Mouse (Mus musculus): ENCODE measurements around the gene Atad3a. TPM values are rescaled to one million over a fixed set of nuclear protein-coding genes. Genes with fewer than 3 reads are reported as not detected.

Gene Atad3a
- polyA plus RNA-seq, 1 experiment: 32.9 TPM

DNA sequence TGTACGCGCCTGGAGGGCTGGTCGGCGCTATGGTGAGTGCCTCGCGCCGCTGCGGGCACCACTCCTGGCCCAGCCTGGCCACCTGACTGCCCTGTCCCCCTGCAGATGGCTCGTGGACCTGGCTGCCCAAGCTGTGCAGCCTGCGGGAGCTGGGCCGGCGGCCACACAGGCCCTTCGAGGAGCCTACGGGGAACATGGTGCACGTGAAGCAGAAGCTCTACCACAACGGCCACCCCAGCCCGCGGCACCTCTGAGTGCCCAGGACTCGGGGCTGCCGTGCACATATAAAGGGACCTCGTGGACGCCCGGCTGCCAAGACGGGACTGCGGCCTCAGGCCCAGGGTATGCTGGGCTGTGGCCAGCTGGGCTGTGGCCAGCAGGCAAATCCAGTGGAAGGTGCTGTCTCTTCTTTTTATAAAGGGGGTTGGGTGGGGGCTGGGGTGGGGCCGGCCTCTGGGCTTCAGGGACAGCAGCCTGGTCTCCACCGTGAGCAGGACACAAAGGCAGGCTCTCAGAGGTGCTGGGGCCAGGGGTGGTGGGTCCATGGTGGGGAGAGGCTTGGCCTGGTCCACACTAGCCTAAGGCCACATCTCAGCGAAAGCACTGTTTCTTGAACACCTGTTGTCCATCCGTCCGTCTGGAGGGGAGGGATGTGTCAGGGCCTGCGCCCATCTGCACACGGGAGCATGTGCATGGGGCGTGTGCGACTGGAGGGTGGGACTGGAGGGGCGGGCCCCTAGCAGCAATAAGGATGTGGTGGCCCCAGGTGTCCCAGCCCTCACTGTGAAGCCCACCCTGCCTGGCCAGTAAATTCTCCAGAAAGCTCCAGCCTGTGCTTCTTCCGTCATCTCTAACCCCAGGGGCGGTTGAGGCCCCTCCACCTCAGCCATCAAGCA, 20.9 kb downstream of the Atad3a start:
- peaks cover 4% of the 10 kb centered on the region; the same call in 1 of the 2 replicates for H3K4me1 ChIP-seq (ENCODE audit: control insufficient read depth, insufficient read depth, low read length)
- no peak overlapping the region for H3K27ac ChIP-seq (ENCODE audit: control insufficient read depth, insufficient read depth, low read depth, low read length, poor library complexity)
- no peak for TF ChIP-seq CTCF (IDR thresholded peaks at IDR 0.05; ENCODE audit: control insufficient read depth, insufficient read depth, low read length)
- TF ChIP-seq POLR2A (IDR thresholded peaks at IDR 0.05; ENCODE audit: borderline replicate concordance, control insufficient read depth, low read depth, low read length): no peak
- H3K4me3 ChIP-seq (replicated peaks; ENCODE audit: control insufficient read depth, low read depth, low read length): no peak overlapping the region
- WGBS: 90% methylated on average over 37 of the region's 37 CpGs

DNA sequence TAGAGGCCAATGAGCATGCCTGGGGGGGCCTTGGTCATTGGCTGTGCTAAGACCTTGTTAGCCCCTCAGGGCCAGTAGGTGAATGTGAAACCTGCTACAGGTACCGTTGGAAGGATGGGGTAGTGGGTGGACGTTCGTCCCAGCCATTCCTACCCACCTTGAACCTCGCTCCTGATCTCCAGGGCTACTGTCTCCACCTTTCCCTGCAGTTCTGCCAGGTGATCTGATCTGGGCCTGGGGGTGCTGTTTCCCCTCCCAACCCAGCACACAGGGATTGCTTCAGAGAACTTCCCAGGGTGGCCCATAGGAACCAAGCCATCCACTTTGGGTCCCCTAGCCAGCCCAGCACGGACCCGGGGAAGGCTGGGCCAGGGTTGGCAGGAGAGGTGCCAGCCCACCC, 21.7 kb downstream of the Atad3a start:
- no peak overlapping the region for H3K4me3 ChIP-seq (replicated peaks; ENCODE audit: control insufficient read depth, low read depth, low read length)
- 87% methylated on average over 6 of the region's 6 CpGs for WGBS
- peaks cover 4% of the 10 kb centered on the region; the same call in 1 of the 2 replicates for H3K4me1 ChIP-seq (ENCODE audit: control insufficient read depth, insufficient read depth, low read length)
- TF ChIP-seq POLR2A (IDR thresholded peaks at IDR 0.05; ENCODE audit: borderline replicate concordance, control insufficient read depth, low read depth, low read length): no peak
- no peak for TF ChIP-seq CTCF (IDR thresholded peaks at IDR 0.05; ENCODE audit: control insufficient read depth, insufficient read depth, low read length)
- H3K27ac ChIP-seq (ENCODE audit: control insufficient read depth, insufficient read depth, low read depth, low read length, poor library complexity): no peak overlapping the region

- no peak overlapping the region for H3K4me3 ChIP-seq (replicated peaks; ENCODE audit: control insufficient read depth, low read depth, low read length)
- peaks cover 4% of the 10 kb centered on the region; the same call in 1 of the 2 replicates for H3K4me1 ChIP-seq (ENCODE audit: control insufficient read depth, insufficient read depth, low read length)
- 61% methylated on average over 8 of the region's 8 CpGs for WGBS
- no peak for TF ChIP-seq POLR2A (IDR thresholded peaks at IDR 0.05; ENCODE audit: borderline replicate concordance, control insufficient read depth, low read depth, low read length)
- no peak for TF ChIP-seq CTCF (IDR thresholded peaks at IDR 0.05; ENCODE audit: control insufficient read depth, insufficient read depth, low read length)
- H3K27ac ChIP-seq (ENCODE audit: control insufficient read depth, insufficient read depth, low read depth, low read length, poor library complexity): no peak overlapping the region
Measured at GRCm38 (mm10) chr4:155738262-155738661, 22.6 kb downstream of the Atad3a start.

GRCm38 (mm10) chr4:155736421-155736820, 24.5 kb downstream of the Atad3a start:
- H3K4me1 ChIP-seq (ENCODE audit: control insufficient read depth, insufficient read depth, low read length): peaks cover 4% of the 10 kb centered on the region; the same call in 1 of the 2 replicates
- no peak overlapping the region for H3K27ac ChIP-seq (ENCODE audit: control insufficient read depth, insufficient read depth, low read depth, low read length, poor library complexity)
- no peak for TF ChIP-seq CTCF (IDR thresholded peaks at IDR 0.05; ENCODE audit: control insufficient read depth, insufficient read depth, low read length)
- TF ChIP-seq POLR2A (IDR thresholded peaks at IDR 0.05; ENCODE audit: borderline replicate concordance, control insufficient read depth, low read depth, low read length): no peak
- 90% methylated on average over 5 of the region's 5 CpGs for WGBS
- H3K4me3 ChIP-seq (replicated peaks; ENCODE audit: control insufficient read depth, low read depth, low read length): no peak overlapping the region

DNA sequence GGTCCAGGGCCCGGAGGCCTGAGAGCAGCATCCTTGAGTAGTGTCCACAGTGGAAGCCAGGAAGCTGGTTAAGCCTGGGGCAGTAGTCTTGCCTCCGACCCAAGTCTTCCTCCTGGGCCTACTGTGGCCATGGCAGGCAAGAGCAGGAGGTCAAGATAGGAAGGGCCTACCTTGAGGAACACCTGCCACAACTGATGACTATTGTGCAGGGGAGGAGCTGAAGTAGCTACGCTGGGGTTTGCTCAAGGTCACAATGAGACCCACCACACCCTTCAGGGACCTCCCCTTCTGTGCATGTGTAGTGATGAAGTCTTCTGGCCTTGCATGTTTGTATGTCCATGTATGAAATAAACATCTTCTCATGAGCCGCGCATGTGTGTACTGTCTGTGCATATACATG, 25.1 kb downstream of the Atad3a start:
- H3K4me3 ChIP-seq (replicated peaks; ENCODE audit: control insufficient read depth, low read depth, low read length): peak overlapping the region; percentile 27
- 64% methylated on average over 5 of the region's 5 CpGs for WGBS
- TF ChIP-seq POLR2A (IDR thresholded peaks at IDR 0.05; ENCODE audit: borderline replicate concordance, control insufficient read depth, low read depth, low read length): no peak
- no peak for TF ChIP-seq CTCF (IDR thresholded peaks at IDR 0.05; ENCODE audit: control insufficient read depth, insufficient read depth, low read length)
- H3K27ac ChIP-seq (ENCODE audit: control insufficient read depth, insufficient read depth, low read depth, low read length, poor library complexity): no peak overlapping the region
- H3K4me1 ChIP-seq (ENCODE audit: control insufficient read depth, insufficient read depth, low read length): peaks cover 4% of the 10 kb centered on the region; the same call in 1 of the 2 replicates

DNA sequence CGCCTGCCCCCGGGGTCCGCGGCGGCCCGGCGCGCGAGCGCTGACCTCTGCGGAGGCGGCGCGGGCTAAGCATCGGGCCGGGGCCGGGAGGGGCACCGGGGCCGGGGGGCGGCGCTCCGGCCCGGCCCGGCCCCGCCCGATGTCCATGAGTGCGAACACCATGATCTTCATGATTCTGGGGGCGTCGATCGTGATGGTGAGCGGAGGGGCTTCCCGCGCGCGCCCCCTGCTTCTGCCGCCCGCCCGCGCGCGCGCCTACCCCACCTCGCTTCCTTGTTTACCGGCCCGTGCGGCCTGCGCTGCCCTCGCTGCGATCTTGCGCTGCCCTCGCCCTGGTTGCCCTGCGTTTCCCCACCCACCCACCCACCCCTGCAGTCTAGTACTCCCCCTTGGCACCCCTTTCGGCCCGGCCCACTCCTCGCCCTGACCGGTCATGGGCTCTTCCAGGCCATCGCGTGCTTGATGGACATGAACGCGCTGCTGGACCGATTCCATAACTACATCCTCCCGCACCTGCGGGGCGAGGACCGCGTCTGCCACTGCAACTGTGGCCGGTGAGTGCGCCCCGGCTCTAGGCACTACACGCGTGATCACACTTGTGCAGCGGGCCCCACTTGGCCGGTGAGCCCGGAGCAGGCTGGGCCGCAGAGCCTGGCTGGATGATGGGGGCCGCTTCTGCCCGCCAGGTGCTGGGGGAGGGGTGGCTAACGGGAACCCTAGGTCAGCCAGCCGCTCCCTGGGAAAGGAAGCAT, 25.8 kb downstream of the Atad3a start:
- H3K27ac ChIP-seq (ENCODE audit: control insufficient read depth, insufficient read depth, low read depth, low read length, poor library complexity): peak overlapping the region; percentile 64; the same call in 1 of the 2 replicates
- WGBS: under 1% methylated on average over 73 of the region's 79 CpGs
- H3K4me1 ChIP-seq (ENCODE audit: control insufficient read depth, insufficient read depth, low read length): peaks cover 4% of the 10 kb centered on the region; the same call in 1 of the 2 replicates
- TF ChIP-seq POLR2A (IDR thresholded peaks at IDR 0.05; ENCODE audit: borderline replicate concordance, control insufficient read depth, low read depth, low read length) (no peak), CTCF (IDR thresholded peaks at IDR 0.05; ENCODE audit: control insufficient read depth, insufficient read depth, low read length) (no peak)
- peak overlapping the region; percentile 74 for H3K4me3 ChIP-seq (replicated peaks; ENCODE audit: control insufficient read depth, low read depth, low read length)

DNA sequence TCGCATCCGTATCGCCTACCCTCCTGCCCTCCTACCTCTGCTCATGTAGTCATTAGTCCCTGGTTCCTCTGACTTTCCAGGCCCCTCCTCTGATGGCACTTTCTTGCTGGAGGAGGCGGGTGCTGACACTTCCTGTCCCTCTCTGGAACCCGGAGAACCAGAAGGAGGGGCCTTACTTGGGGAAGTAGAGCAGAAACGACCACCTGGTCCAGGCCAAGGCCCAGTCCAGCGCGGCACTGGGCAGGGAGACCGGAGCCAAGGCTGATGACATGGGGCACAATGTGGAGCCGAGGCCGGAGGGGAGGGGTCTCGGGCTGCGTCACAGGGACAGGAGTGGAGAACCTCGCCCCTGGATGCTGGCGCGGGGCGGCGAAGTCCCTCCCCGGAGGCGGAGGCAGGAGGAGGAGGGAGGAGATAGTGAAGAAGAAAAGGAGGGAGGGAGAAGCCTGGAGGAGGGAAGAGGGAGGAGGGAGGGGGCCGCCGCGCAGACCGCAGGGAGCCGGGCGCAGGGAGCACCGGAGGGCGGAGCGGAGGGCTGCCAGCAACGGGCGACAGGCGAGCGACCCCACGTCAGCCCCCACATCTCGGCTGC, 26.4 kb downstream of the Atad3a start, which contains the start of gene Tmem240:
Gene Tmem240, plus strand, starts transcription at position 451 of the 592 bp plus-strand sequence.
- H3K4me1 ChIP-seq (ENCODE audit: control insufficient read depth, insufficient read depth, low read length): peaks cover 4% of the 10 kb centered on the region; the same call in 1 of the 2 replicates
- TF ChIP-seq CTCF (IDR thresholded peaks at IDR 0.05; ENCODE audit: control insufficient read depth, insufficient read depth, low read length) (no peak), POLR2A (IDR thresholded peaks at IDR 0.05; ENCODE audit: borderline replicate concordance, control insufficient read depth, low read depth, low read length) (peak; percentile 63; the same call in 1 of the 2 replicates)
- peak within 1 kb of the TSS; percentile 64; the same call in 1 of the 2 replicates for H3K27ac ChIP-seq (ENCODE audit: control insufficient read depth, insufficient read depth, low read depth, low read length, poor library complexity)
- H3K4me3 ChIP-seq (replicated peaks; ENCODE audit: control insufficient read depth, low read depth, low read length): peak within 1 kb of the TSS; percentile 74
- WGBS: under 1% methylated on average over 25 of the region's 35 CpGs

All from bone marrow, adult 2 months (tissue).